In the genomic region with DNA sequence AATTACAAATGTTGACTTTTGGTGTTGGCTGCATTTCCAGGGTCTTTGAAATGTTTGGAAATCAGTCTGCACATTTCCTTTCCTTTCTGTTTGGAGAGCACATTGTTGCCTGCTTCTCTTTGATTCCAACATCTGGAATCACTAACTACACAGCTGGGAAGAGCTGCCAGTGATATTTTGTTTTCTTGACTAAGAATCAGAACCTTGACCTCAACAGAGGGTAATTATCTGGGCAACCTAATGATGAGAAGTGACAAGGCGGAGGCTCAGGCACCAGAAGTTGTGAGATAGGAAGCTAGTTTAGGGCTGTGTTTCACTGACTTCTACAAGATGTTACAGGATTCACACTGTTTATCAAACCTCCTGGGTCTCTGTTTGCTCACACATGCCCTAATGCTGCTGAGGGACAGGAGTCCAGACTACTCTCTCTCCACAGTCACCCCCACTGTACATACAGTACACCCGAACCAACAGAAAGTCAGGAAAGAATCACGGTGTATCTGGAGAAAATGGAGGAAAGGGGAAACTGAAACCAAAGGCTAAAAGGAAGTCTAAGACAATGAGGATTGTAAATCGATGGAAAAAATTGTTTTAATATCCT, we compare ENCODE assay signal across 10 mouse cellular contexts.
DNase-seq lines count a peak whose midpoint lies in the region; ATAC-seq and TF ChIP-seq lines count a peak whose summit lies in the region.
"Had no signal": no experiment of that assay in that cellular context is flagged by ENCODE, and none has a peak within 500 bp of the region (broad histone marks: within the 10 kb centered on the region; RNA-seq: fewer than 3 reads in every experiment).

No protein-coding gene starts in this region.

- peaks cover 3% of the 10 kb centered on the region for H3K4me1 ChIP-seq in heart, adult 2 months (ENCODE audit: control insufficient read depth, insufficient read depth, low read length)
- no peaks in the 10 kb centered on the region for H3K4me1 ChIP-seq in heart, embryonic 10.5 days
- peaks cover 5% of the 10 kb centered on the region; the same call in 1 of the 2 replicates for H3K4me1 ChIP-seq in embryonic facial prominence, embryonic 13.5 days
- H3K4me1 ChIP-seq in liver, embryonic 16.5 days (ENCODE audit: control insufficient read depth, low read depth, low read length): no peaks in the 10 kb centered on the region
- H3K4me1 ChIP-seq: midbrain, embryonic 10.5 days had no signal

- no peaks in the 10 kb centered on the region for H3K79me2 ChIP-seq in heart, adult 2 months (replicated peaks; ENCODE audit: control insufficient read depth, insufficient read depth, low read length)

- intact Hi-C loops in heart, adult 2 months (cut with DNase I): no loop called here

- no peak overlapping the region; the same call in 1 of the 2 replicates for H3K4me3 ChIP-seq in heart, adult 2 months
- no peak overlapping the region for H3K4me3 ChIP-seq in heart, embryonic 10.5 days
- no peak overlapping the region for H3K4me3 ChIP-seq in embryonic facial prominence, embryonic 13.5 days
- H3K4me3 ChIP-seq in liver, embryonic 16.5 days (ENCODE audit: low read depth, low read length): no peak overlapping the region
- H3K4me3 ChIP-seq: midbrain, embryonic 10.5 days had no signal

- H3K27me3 ChIP-seq in heart, adult 2 months (ENCODE audit: control insufficient read depth, insufficient read depth, low read length): no peaks in the 10 kb centered on the region
- H3K27me3 ChIP-seq in heart, embryonic 10.5 days (ENCODE audit: insufficient read depth, poor library complexity, severe bottlenecking): no peaks in the 10 kb centered on the region
- no peaks in the 10 kb centered on the region for H3K27me3 ChIP-seq in embryonic facial prominence, embryonic 13.5 days
- H3K27me3 ChIP-seq in liver, embryonic 16.5 days (ENCODE audit: control insufficient read depth, insufficient read depth, low read depth, low read length): no peaks in the 10 kb centered on the region

- peak; percentile 27 to 32 for DNase-seq in heart, adult 2 months
- DNase-seq in heart, embryonic 10.5 days (ENCODE audit: low spot score): no peak
- peak; percentile 73 for DNase-seq in 3T3-L1 (ENCODE audit: low read depth, low spot score)
- no peak for DNase-seq in frontal cortex, postnatal 36 days (ENCODE audit: low spot score in 2 of 2)
- no peak for DNase-seq in cerebellum, adult 11-12 months
- no peak for DNase-seq in left cerebral cortex, adult 18-20 months (ENCODE audit: low spot score in 2 of 2)
- DNase-seq: cerebellum, postnatal 36 days had no signal

- no peak for TF ChIP-seq EP300 in heart, adult 2 months (IDR thresholded peaks at IDR 0.05; ENCODE audit: insufficient read depth, low read depth, low read length)

- no peaks in the 10 kb centered on the region for H3K9me3 ChIP-seq in heart, embryonic 10.5 days
- H3K9me3 ChIP-seq in embryonic facial prominence, embryonic 13.5 days: no peaks in the 10 kb centered on the region
- H3K9me3 ChIP-seq in liver, embryonic 16.5 days (replicated peaks; ENCODE audit: control insufficient read depth, low read length): no peaks in the 10 kb centered on the region
- H3K9me3 ChIP-seq: midbrain, embryonic 10.5 days had no signal

- no peak overlapping the region for H3K9ac ChIP-seq in heart, adult 2 months (ENCODE audit: low read depth, low read length)
- H3K9ac ChIP-seq in embryonic facial prominence, embryonic 13.5 days: no peak overlapping the region
- no peak overlapping the region for H3K9ac ChIP-seq in liver, embryonic 16.5 days (ENCODE audit: low read depth, low read length)

- H3K36me3 ChIP-seq in heart, adult 2 months (ENCODE audit: control insufficient read depth, insufficient read depth, low read length): no peaks in the 10 kb centered on the region
- H3K36me3 ChIP-seq in heart, embryonic 10.5 days: no peaks in the 10 kb centered on the region
- no peaks in the 10 kb centered on the region for H3K36me3 ChIP-seq in embryonic facial prominence, embryonic 13.5 days
- no peaks in the 10 kb centered on the region for H3K36me3 ChIP-seq in liver, embryonic 16.5 days (ENCODE audit: control insufficient read depth, insufficient read depth)
- H3K36me3 ChIP-seq: midbrain, embryonic 10.5 days had no signal

- H3K4me2 ChIP-seq in embryonic facial prominence, embryonic 13.5 days: 0 out of 2 replicates have a peak overlapping the region, but pooled peaks have one; percentile 5
- H3K4me2 ChIP-seq in liver, embryonic 16.5 days (ENCODE audit: low read depth, low read length): no peak overlapping the region

- H3K27ac ChIP-seq in heart, adult 2 months: peak overlapping the region; percentile 50
- H3K27ac ChIP-seq in heart, embryonic 10.5 days: no peak overlapping the region
- H3K27ac ChIP-seq in embryonic facial prominence, embryonic 13.5 days: no peak overlapping the region
- H3K27ac ChIP-seq in liver, embryonic 16.5 days (ENCODE audit: low read length): peak overlapping the region; percentile 4; the same call in 1 of the 2 replicates
- H3K27ac ChIP-seq: midbrain, embryonic 10.5 days had no signal

- ATAC-seq in embryonic facial prominence, embryonic 13.5 days (ENCODE audit: insufficient number of reproducible peaks, insufficient read depth, low FRiP score, low TSS enrichment, low read depth): no peak
- ATAC-seq in liver, embryonic 16.5 days (ENCODE audit: low read depth): peak; percentile 66

- 43% methylated on average over 4 of the region's 4 CpGs for WGBS in heart, adult 2 months
- WGBS in heart, embryonic 10.5 days: 59% methylated on average over 4 of the region's 4 CpGs
- 31% methylated on average over 4 of the region's 4 CpGs for WGBS in embryonic facial prominence, embryonic 13.5 days
- WGBS in liver, embryonic 16.5 days (ENCODE audit: insufficient replicate concordance): 37% methylated on average over 4 of the region's 4 CpGs

- TF ChIP-seq CTCF in heart, adult 2 months (IDR thresholded peaks at IDR 0.05): no peak

- no peak for TF ChIP-seq POLR2A in heart, adult 2 months (IDR thresholded peaks at IDR 0.05; ENCODE audit: insufficient read depth, low read depth, low read length)

Comparison
In these comparisons a context has a peak if more than half of its experiments do, and no peak if none do; other contexts are left out.
1. DNase-seq: peak in heart, adult 2 months (2 of 2) and 3T3-L1 (single experiment); none in heart, embryonic 10.5 days (single experiment), frontal cortex, postnatal 36 days (0 of 2), cerebellum, adult 11-12 months (single experiment) and left cerebral cortex, adult 18-20 months (0 of 2).
2. H3K27ac ChIP-seq: peak in heart, adult 2 months (single experiment) and liver, embryonic 16.5 days (single experiment); none in heart, embryonic 10.5 days (single experiment) and embryonic facial prominence, embryonic 13.5 days (single experiment).